Mouse (Mus musculus): ENCODE measurements at regions not wholly inside any gene's neighbourhood (a gene's known extent, or its start where the extent isn't known, plus 50 kb on each side); places are given as distances from the start of the nearest gene placed in this dataset.

GRCm38 (mm10) chr13:44555979-44556378 lies 173.3 kb upstream of the Jarid2 start:
- TF ChIP-seq CTCF (IDR thresholded peaks at IDR 0.05; ENCODE audit: extremely low read depth, insufficient read length, insufficient replicate concordance, low read depth, low read length), result no peak
- no peak for TF ChIP-seq POLR2A (IDR thresholded peaks at IDR 0.05; ENCODE audit: low read depth, low read length)

Measured in small intestine, adult 2 months (tissue).